In genomic region chr8:115494353-115494752, GRCm38 (mm10) we compare ENCODE assay signal across 24 mouse cellular contexts.
"Had no signal": no experiment of that assay in that cellular context is flagged by ENCODE, and none has a peak within 500 bp of the region (broad histone marks: within the 10 kb centered on the region; RNA-seq: fewer than 3 reads in every experiment).

No protein-coding gene starts in this region.

- H3K4me1 ChIP-seq: limb, embryonic 12.5 days; limb, embryonic 15.5 days; midbrain, embryonic 12.5 days; midbrain, embryonic 15.5 days; neural tube, embryonic 12.5 days; neural tube, embryonic 15.5 days had no signal

- ATAC-seq: intestine, embryonic 16.5 days; liver, postnatal 0 days; lung, postnatal 0 days; midbrain, embryonic 15.5 days had no signal

- H3K9ac ChIP-seq: limb, embryonic 12.5 days; limb, embryonic 15.5 days; liver, embryonic 14.5 days; liver, postnatal 0 days; lung, embryonic 14.5 days; midbrain, embryonic 12.5 days; midbrain, embryonic 15.5 days; neural tube, embryonic 12.5 days; neural tube, embryonic 15.5 days had no signal

- H3K4me3 ChIP-seq: limb, embryonic 12.5 days; limb, embryonic 15.5 days; midbrain, embryonic 12.5 days; midbrain, embryonic 15.5 days; neural tube, embryonic 12.5 days; neural tube, embryonic 15.5 days had no signal

- H3K4me2 ChIP-seq: limb, embryonic 12.5 days; limb, embryonic 15.5 days; liver, embryonic 11.5 days; lung, embryonic 14.5 days; midbrain, embryonic 12.5 days; midbrain, embryonic 15.5 days; neural tube, embryonic 12.5 days; neural tube, embryonic 15.5 days had no signal

- H3K36me3 ChIP-seq: limb, embryonic 12.5 days; limb, embryonic 15.5 days; midbrain, embryonic 12.5 days; midbrain, embryonic 15.5 days; neural tube, embryonic 12.5 days; neural tube, embryonic 15.5 days had no signal

- DNase-seq: kidney, adult 18-20 months; kidney, adult 9 months; kidney, postnatal 14 days; kidney, postnatal 4 days; left cerebral cortex, postnatal 4 days; liver, postnatal 0 days; lung, embryonic 14.5 days; lung, postnatal 4 days; right cerebral cortex, postnatal 25 days; spleen, adult 18-20 months; thymus, adult 2 months; thymus, postnatal 14 days; thymus, postnatal 4 days had no signal

- H3K9me3 ChIP-seq: limb, embryonic 12.5 days; limb, embryonic 15.5 days; midbrain, embryonic 12.5 days; midbrain, embryonic 15.5 days; neural tube, embryonic 12.5 days; neural tube, embryonic 15.5 days had no signal

- H3K27me3 ChIP-seq: limb, embryonic 12.5 days; limb, embryonic 15.5 days; midbrain, embryonic 12.5 days; midbrain, embryonic 15.5 days; neural tube, embryonic 12.5 days; neural tube, embryonic 15.5 days had no signal

- H3K27ac ChIP-seq: limb, embryonic 12.5 days; limb, embryonic 15.5 days; liver, embryonic 14.5 days; midbrain, embryonic 12.5 days; midbrain, embryonic 15.5 days; neural tube, embryonic 12.5 days; neural tube, embryonic 15.5 days; stomach, postnatal 0 days had no signal
